8 mouse cellular contexts compared by ENCODE assay signal in genomic region chr12:15698042-15698771, GRCm38 (mm10).
DNase-seq lines count a peak whose midpoint lies in the region; ATAC-seq and TF ChIP-seq lines count a peak whose summit lies in the region.

No protein-coding gene starts in this region.

- H3K4me1 ChIP-seq in lung, embryonic 14.5 days (ENCODE audit: insufficient read depth) = no peaks in the 10 kb centered on the region
- H3K4me1 ChIP-seq in liver, postnatal 0 days (ENCODE audit: insufficient read depth) = no peaks in the 10 kb centered on the region
- H3K4me1 ChIP-seq in midbrain, postnatal 0 days (ENCODE audit: insufficient read depth, low read length) = no peaks in the 10 kb centered on the region
- no peaks in the 10 kb centered on the region for H3K4me1 ChIP-seq in forebrain, embryonic 16.5 days (replicated peaks; ENCODE audit: control insufficient read depth, insufficient read depth, low read length)

- DNase-seq in lung, embryonic 14.5 days = no peak
- no peak for DNase-seq in lung, postnatal 14 days
- peak; percentile 6 to 8 for DNase-seq in gastrocnemius, adult 8-10 months (ENCODE audit: low spot score in 2 of 2)
- peak; percentile 9 for DNase-seq in kidney, adult 18-20 months
- DNase-seq in skeletal muscle tissue, adult 2 months (ENCODE audit: low read depth, low spot score) = peak; percentile 60
- DNase-seq in liver, postnatal 0 days = no peak
- no peak for DNase-seq in midbrain, postnatal 0 days (ENCODE audit: low spot score)

- no peak overlapping the region for H3K4me2 ChIP-seq in lung, embryonic 14.5 days
- H3K4me2 ChIP-seq in liver, postnatal 0 days (ENCODE audit: low read depth, low read length) = no peak overlapping the region
- no peak overlapping the region for H3K4me2 ChIP-seq in midbrain, postnatal 0 days (ENCODE audit: low read depth, low read length, poor library complexity, severe bottlenecking)
- no peak overlapping the region for H3K4me2 ChIP-seq in forebrain, embryonic 16.5 days (ENCODE audit: low read length)

- WGBS in lung, embryonic 14.5 days = 51% methylated on average over 6 of the region's 6 CpGs
- 46% methylated on average over 6 of the region's 6 CpGs for WGBS in liver, postnatal 0 days (ENCODE audit: insufficient replicate concordance)
- WGBS in midbrain, postnatal 0 days = 69% methylated on average over 6 of the region's 6 CpGs
- 78% methylated on average over 6 of the region's 6 CpGs for WGBS in forebrain, embryonic 16.5 days

- no peak overlapping the region for H3K9ac ChIP-seq in lung, embryonic 14.5 days
- no peak overlapping the region for H3K9ac ChIP-seq in liver, postnatal 0 days (replicated peaks)
- no peak overlapping the region for H3K9ac ChIP-seq in midbrain, postnatal 0 days (replicated peaks; ENCODE audit: low read length, poor library complexity, severe bottlenecking)
- no peak overlapping the region for H3K9ac ChIP-seq in forebrain, embryonic 16.5 days (replicated peaks; ENCODE audit: low read depth, low read length)

- no peak overlapping the region for H3K4me3 ChIP-seq in lung, embryonic 14.5 days (ENCODE audit: low read depth, low read length)
- H3K4me3 ChIP-seq in liver, postnatal 0 days (ENCODE audit: low read depth, low read length) = no peak overlapping the region
- no peak overlapping the region for H3K4me3 ChIP-seq in midbrain, postnatal 0 days (ENCODE audit: low read depth, low read length)
- no peak overlapping the region for H3K4me3 ChIP-seq in forebrain, embryonic 16.5 days (replicated peaks; ENCODE audit: low read length)

- no peaks in the 10 kb centered on the region for H3K9me3 ChIP-seq in lung, embryonic 14.5 days (ENCODE audit: low read depth, low read length)
- no peaks in the 10 kb centered on the region for H3K9me3 ChIP-seq in liver, postnatal 0 days (ENCODE audit: low read length)
- no peaks in the 10 kb centered on the region for H3K9me3 ChIP-seq in midbrain, postnatal 0 days (ENCODE audit: low read length)
- no peaks in the 10 kb centered on the region for H3K9me3 ChIP-seq in forebrain, embryonic 16.5 days (ENCODE audit: control insufficient read depth, low read length)

- no peak for TF ChIP-seq EP300 in liver, postnatal 0 days (IDR thresholded peaks at IDR 0.05; ENCODE audit: low read depth)

- no peaks in the 10 kb centered on the region for H3K27me3 ChIP-seq in lung, embryonic 14.5 days (ENCODE audit: insufficient read depth, low read length)
- no peaks in the 10 kb centered on the region for H3K27me3 ChIP-seq in liver, postnatal 0 days (ENCODE audit: insufficient read depth, low read length)
- no peaks in the 10 kb centered on the region for H3K27me3 ChIP-seq in midbrain, postnatal 0 days (ENCODE audit: insufficient read depth, low read length)
- no peaks in the 10 kb centered on the region for H3K27me3 ChIP-seq in forebrain, embryonic 16.5 days (replicated peaks; ENCODE audit: control insufficient read depth, insufficient read depth, low read length)

- peak overlapping the region; percentile 54; the same call in 1 of the 2 replicates for H3K27ac ChIP-seq in lung, embryonic 14.5 days (ENCODE audit: low read depth)
- H3K27ac ChIP-seq in liver, postnatal 0 days (ENCODE audit: low read depth) = no peak overlapping the region
- no peak overlapping the region for H3K27ac ChIP-seq in midbrain, postnatal 0 days (ENCODE audit: low read depth, low read length)
- no peak overlapping the region for H3K27ac ChIP-seq in forebrain, embryonic 16.5 days (ENCODE audit: low read length)

- no peaks in the 10 kb centered on the region for H3K36me3 ChIP-seq in lung, embryonic 14.5 days (ENCODE audit: insufficient read depth)
- H3K36me3 ChIP-seq in liver, postnatal 0 days (replicated peaks; ENCODE audit: insufficient read depth, low read length) = no peaks in the 10 kb centered on the region
- no peaks in the 10 kb centered on the region for H3K36me3 ChIP-seq in midbrain, postnatal 0 days (ENCODE audit: insufficient read depth, low read length)
- H3K36me3 ChIP-seq in forebrain, embryonic 16.5 days (ENCODE audit: control insufficient read depth, insufficient read depth) = no peaks in the 10 kb centered on the region

- no peak for TF ChIP-seq CTCF in lung, embryonic 14.5 days (IDR thresholded peaks at IDR 0.05; ENCODE audit: low read depth)
- TF ChIP-seq CTCF in liver, postnatal 0 days (IDR thresholded peaks at IDR 0.05; ENCODE audit: low read depth) = no peak
- no peak for TF ChIP-seq CTCF in midbrain, postnatal 0 days (IDR thresholded peaks at IDR 0.05)

- ATAC-seq in lung, embryonic 14.5 days (ENCODE audit: insufficient read depth) = peak; percentile 81
- no peak for ATAC-seq in liver, postnatal 0 days
- no peak for ATAC-seq in midbrain, postnatal 0 days (ENCODE audit: low FRiP score)
- ATAC-seq in forebrain, embryonic 16.5 days = no peak

Comparison
In these comparisons a context has a peak if more than half of its experiments do, and no peak if none do; other contexts are left out.
1. DNase-seq: peak in gastrocnemius, adult 8-10 months (2 of 2), kidney, adult 18-20 months (single experiment) and skeletal muscle tissue, adult 2 months (single experiment); none in lung, embryonic 14.5 days (single experiment), lung, postnatal 14 days (single experiment), liver, postnatal 0 days (single experiment) and midbrain, postnatal 0 days (single experiment).